ENCODE assay signal across 8 mouse cellular contexts in the genomic region with DNA sequence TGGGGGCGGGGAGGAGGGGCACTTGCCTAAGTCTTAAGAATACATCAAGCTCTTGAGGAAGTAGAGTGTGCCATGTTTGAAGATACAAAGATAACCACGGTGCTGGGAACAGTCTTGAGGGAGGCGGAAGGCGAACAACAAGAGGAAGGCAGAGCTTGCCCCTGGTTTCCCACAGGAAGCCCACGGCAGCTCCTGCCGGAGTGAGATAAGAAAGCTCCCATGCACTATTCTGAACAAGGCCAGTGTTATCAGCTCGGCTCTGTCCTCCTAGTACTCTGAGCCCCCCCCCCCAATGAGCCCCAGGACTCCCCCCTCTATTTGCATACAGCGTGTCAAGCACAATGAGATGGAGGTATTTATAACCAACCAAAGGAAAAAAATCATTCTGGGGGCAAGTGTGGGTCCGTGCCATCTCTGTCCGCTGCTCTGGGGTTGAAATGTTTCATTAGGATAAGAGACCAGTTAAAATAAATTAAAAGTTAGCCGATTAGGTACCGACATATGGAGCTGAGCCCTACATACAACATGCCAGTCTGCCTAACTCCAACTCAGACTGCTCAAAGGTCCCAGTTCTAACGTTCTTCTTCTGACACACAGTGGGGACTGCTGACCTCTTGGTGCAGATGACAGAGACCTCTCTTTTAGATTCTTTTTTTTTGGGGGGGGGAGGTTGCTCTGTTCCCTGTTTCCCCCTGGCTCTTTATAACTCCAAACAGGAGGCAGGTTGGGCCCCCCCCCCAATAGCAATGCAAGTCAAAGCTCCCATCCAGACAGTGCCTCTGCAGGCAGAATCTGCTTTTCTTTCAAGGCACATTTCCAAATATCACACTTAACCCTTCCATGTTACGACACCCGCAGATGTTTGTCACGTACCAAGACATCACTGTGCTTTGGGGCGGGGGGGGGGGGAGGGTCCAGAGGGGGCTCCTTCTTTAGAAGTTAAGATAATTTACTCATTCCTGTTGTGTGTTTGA.
DNase-seq lines count a peak whose midpoint lies in the region; ATAC-seq and TF ChIP-seq lines count a peak whose summit lies in the region.

No protein-coding gene starts in this region.

- H3K36me3 ChIP-seq in liver, embryonic 14.5 days (replicated peaks; ENCODE audit: control insufficient read depth, insufficient read depth, low read depth): no peaks in the 10 kb centered on the region
- no peaks in the 10 kb centered on the region for H3K36me3 ChIP-seq in hindbrain, embryonic 16.5 days (ENCODE audit: control insufficient read depth, insufficient read depth, low read length)

- H3K4me2 ChIP-seq in liver, embryonic 14.5 days (ENCODE audit: low read depth): no peak overlapping the region
- no peak overlapping the region for H3K4me2 ChIP-seq in hindbrain, embryonic 16.5 days (ENCODE audit: low read length)

- H3K27me3 ChIP-seq in liver, embryonic 14.5 days (ENCODE audit: control insufficient read depth, insufficient read depth, low read length): no peaks in the 10 kb centered on the region
- no peaks in the 10 kb centered on the region for H3K27me3 ChIP-seq in hindbrain, embryonic 16.5 days (replicated peaks; ENCODE audit: control insufficient read depth, insufficient read depth, low read length)

- peak; percentile 84 for ATAC-seq in liver, embryonic 14.5 days (ENCODE audit: insufficient read depth)
- no peak for ATAC-seq in hindbrain, embryonic 16.5 days

- H3K9ac ChIP-seq in liver, embryonic 14.5 days (replicated peaks): no peak overlapping the region
- no peak overlapping the region for H3K9ac ChIP-seq in hindbrain, embryonic 16.5 days (ENCODE audit: low read depth, low read length)

- no peak overlapping the region for H3K4me3 ChIP-seq in liver, embryonic 14.5 days (ENCODE audit: insufficient read depth in 1 of 2, low read depth in 2 of 2, low read length in 2 of 2)
- no peak overlapping the region for H3K4me3 ChIP-seq in hindbrain, embryonic 16.5 days (ENCODE audit: low read length)

- no peak overlapping the region for H3K27ac ChIP-seq in liver, embryonic 14.5 days
- H3K27ac ChIP-seq in hindbrain, embryonic 16.5 days (ENCODE audit: low read depth, low read length): no peak overlapping the region

- H3K4me1 ChIP-seq in liver, embryonic 14.5 days (replicated peaks; ENCODE audit: control insufficient read depth in 2 of 2, insufficient read depth in 2 of 2, low read length in 1 of 2): peaks cover 0 to 3% of the 10 kb centered on the region in 2 experiments; a peak in 2 of 4 replicates
- H3K4me1 ChIP-seq in hindbrain, embryonic 16.5 days (ENCODE audit: control insufficient read depth, insufficient read depth, low read depth, low read length): no peaks in the 10 kb centered on the region

- H3K9me3 ChIP-seq in liver, embryonic 14.5 days (ENCODE audit: control insufficient read depth, low read length): no peaks in the 10 kb centered on the region
- no peaks in the 10 kb centered on the region for H3K9me3 ChIP-seq in hindbrain, embryonic 16.5 days (ENCODE audit: control insufficient read depth, low read length)

- TF ChIP-seq CTCF in liver, embryonic 14.5 days (IDR thresholded peaks at IDR 0.05; ENCODE audit: low read depth): no peak

- DNase-seq in thymus, postnatal 0 days (ENCODE audit: low spot score): peak; percentile 4
- DNase-seq in thymus, postnatal 4 days: no peak
- DNase-seq in heart, postnatal 14 days: peak; percentile 44 to 55
- peak; percentile 16 to 46 (median 38) for DNase-seq in liver, embryonic 14.5 days (ENCODE audit: low read depth in 3 of 3, low spot score in 3 of 3)
- peak; percentile 47 for DNase-seq in yolk sac, embryonic 10.5 days (ENCODE audit: low spot score)
- no peak for DNase-seq in testis, postnatal 10 days (ENCODE audit: low spot score)
- DNase-seq in left cerebral cortex, postnatal 25 days (ENCODE audit: low spot score in 2 of 2): no peak

- TF ChIP-seq EP300 in liver, embryonic 14.5 days (IDR thresholded peaks at IDR 0.05; ENCODE audit: low read depth): no peak

- WGBS in liver, embryonic 14.5 days (ENCODE audit: insufficient replicate concordance): 7% methylated on average over 17 of the region's 17 CpGs
- 64% methylated on average over 17 of the region's 17 CpGs for WGBS in hindbrain, embryonic 16.5 days

- intact Hi-C loops in heart, postnatal 14 days (cut with DNase I): no loop called here
- intact Hi-C loops in left cerebral cortex, postnatal 25 days (cut with DNase I): loop anchor here (5.0 kb wide), 1 partner anchor 189 kb away; no protein-coding TSS in a partner anchor

Comparison
In these comparisons a context has a peak if more than half of its experiments do, and no peak if none do; other contexts are left out.
1. DNase-seq: peak in thymus, postnatal 0 days (single experiment), heart, postnatal 14 days (2 of 2), liver, embryonic 14.5 days (3 of 3) and yolk sac, embryonic 10.5 days (single experiment); none in thymus, postnatal 4 days (single experiment), testis, postnatal 10 days (single experiment) and left cerebral cortex, postnatal 25 days (0 of 2).